Comparison of ENCODE assay signal across 9 mouse cellular contexts in genomic region chr2:26182646-26183045, GRCm38 (mm10). TPM values are rescaled to one million over a fixed set of nuclear protein-coding genes. Genes with fewer than 3 reads are reported as not detected.
A peak's percentile ranks its signal among the peaks of the same experiment; 100 is the strongest.
DNase-seq lines count a peak whose midpoint lies in the region; ATAC-seq lines count a peak whose summit lies in the region.
"Had no signal": no experiment of that assay in that cellular context is flagged by ENCODE, and none has a peak within 500 bp of the region (broad histone marks: within the 10 kb centered on the region; RNA-seq: fewer than 3 reads in every experiment).

No protein-coding gene starts in this region.

- 19% methylated on average over 6 of the region's 6 CpGs for WGBS in forebrain, embryonic 12.5 days
- 22% methylated on average over 6 of the region's 6 CpGs for WGBS in forebrain, embryonic 15.5 days
- 15% methylated on average over 6 of the region's 6 CpGs for WGBS in midbrain, embryonic 10.5 days
- 15% methylated on average over 6 of the region's 6 CpGs for WGBS in midbrain, embryonic 15.5 days

- peak; percentile 60; the same call in 1 of the 2 replicates for ATAC-seq in forebrain, embryonic 12.5 days (ENCODE audit: low FRiP score)
- no peak for ATAC-seq in forebrain, embryonic 15.5 days (replicated peaks)
- no peak for ATAC-seq in midbrain, embryonic 15.5 days (replicated peaks)
- ATAC-seq in hematopoietic stem cell, adult 5-6 weeks (replicated peaks in 1 of 2; ENCODE audit: insufficient read depth in 1 of 2, low FRiP score in 2 of 2, low TSS enrichment in 1 of 2, low read depth in 1 of 2, poor library complexity in 2 of 2, severe bottlenecking in 2 of 2), result peak; percentile 49 to 77; a peak in 3 of 4 replicates
- ATAC-seq in megakaryocyte progenitor cell, adult 5-6 weeks (replicated peaks; ENCODE audit: poor library complexity), result peak; percentile 72
- ATAC-seq: Patski had no signal

- H3K4me1 ChIP-seq in forebrain, embryonic 12.5 days, result no peaks in the 10 kb centered on the region
- no peaks in the 10 kb centered on the region for H3K4me1 ChIP-seq in forebrain, embryonic 15.5 days
- peaks cover 16% of the 10 kb centered on the region for H3K4me1 ChIP-seq in midbrain, embryonic 10.5 days
- no peaks in the 10 kb centered on the region for H3K4me1 ChIP-seq in midbrain, embryonic 15.5 days

- no peak overlapping the region for H3K4me2 ChIP-seq in forebrain, embryonic 12.5 days
- no peak overlapping the region for H3K4me2 ChIP-seq in forebrain, embryonic 15.5 days (replicated peaks)
- H3K4me2 ChIP-seq in midbrain, embryonic 15.5 days, result no peak overlapping the region

- peak; percentile 51 for DNase-seq in midbrain, embryonic 10.5 days (ENCODE audit: low spot score)
- DNase-seq in cerebellum, adult 11-12 months, result peak; percentile 41
- peak; percentile 91 for DNase-seq in thymus, postnatal 4 days

- H3K9ac ChIP-seq in forebrain, embryonic 12.5 days, result no peak overlapping the region
- no peak overlapping the region for H3K9ac ChIP-seq in forebrain, embryonic 15.5 days (replicated peaks)
- H3K9ac ChIP-seq in midbrain, embryonic 15.5 days, result no peak overlapping the region

- H3K4me3 ChIP-seq in forebrain, embryonic 12.5 days (replicated peaks), result no peak overlapping the region
- no peak overlapping the region for H3K4me3 ChIP-seq in forebrain, embryonic 15.5 days
- H3K4me3 ChIP-seq in midbrain, embryonic 10.5 days, result no peak overlapping the region
- no peak overlapping the region for H3K4me3 ChIP-seq in midbrain, embryonic 15.5 days

- H3K27me3 ChIP-seq in forebrain, embryonic 12.5 days, result peaks cover 24% of the 10 kb centered on the region; the same call in 1 of the 2 replicates
- no peaks in the 10 kb centered on the region for H3K27me3 ChIP-seq in forebrain, embryonic 15.5 days
- H3K27me3 ChIP-seq in midbrain, embryonic 10.5 days (ENCODE audit: low read depth, poor library complexity, severe bottlenecking), result peaks cover 12% of the 10 kb centered on the region; the same call in 1 of the 2 replicates
- no peaks in the 10 kb centered on the region; the same call in 1 of the 2 replicates for H3K27me3 ChIP-seq in midbrain, embryonic 15.5 days (replicated peaks)

- H3K36me3 ChIP-seq in forebrain, embryonic 12.5 days (replicated peaks), result no peaks in the 10 kb centered on the region
- H3K36me3 ChIP-seq in forebrain, embryonic 15.5 days, result no peaks in the 10 kb centered on the region
- H3K36me3 ChIP-seq in midbrain, embryonic 10.5 days, result no peaks in the 10 kb centered on the region
- H3K36me3 ChIP-seq in midbrain, embryonic 15.5 days (replicated peaks), result no peaks in the 10 kb centered on the region

- no peaks in the 10 kb centered on the region for H3K9me3 ChIP-seq in forebrain, embryonic 12.5 days
- no peaks in the 10 kb centered on the region for H3K9me3 ChIP-seq in forebrain, embryonic 15.5 days
- H3K9me3 ChIP-seq in midbrain, embryonic 10.5 days (replicated peaks), result no peaks in the 10 kb centered on the region
- H3K9me3 ChIP-seq in midbrain, embryonic 15.5 days, result no peaks in the 10 kb centered on the region

- H3K27ac ChIP-seq in forebrain, embryonic 12.5 days, result no peak overlapping the region
- H3K27ac ChIP-seq in forebrain, embryonic 15.5 days (replicated peaks), result no peak overlapping the region
- no peak overlapping the region for H3K27ac ChIP-seq in midbrain, embryonic 10.5 days (replicated peaks)
- no peak overlapping the region for H3K27ac ChIP-seq in midbrain, embryonic 15.5 days

RNA-seq across cellular contexts. Expression of gene Lhx3, which starts 25.4 kb away (rescaled TPM):
- polyA plus RNA-seq in forebrain, embryonic 12.5 days (2016; fragmentation: Nextera tagmentation; extraction: Ambion mirVana), result 0.15 TPM in 1 of 2 replicates, not detected in the other
- polyA plus RNA-seq in forebrain, embryonic 15.5 days (2015; fragmentation: Nextera tagmentation; extraction: Ambion mirVana), result 0.10 TPM in 1 of 2 replicates, not detected in the other
- polyA plus RNA-seq in midbrain, embryonic 10.5 days (2016; fragmentation: Nextera tagmentation; extraction: Ambion mirVana), result 0.35 and 0.49 TPM in 2 replicates
- 0.13 TPM in 1 of 2 replicates, not detected in the other for polyA plus RNA-seq in midbrain, embryonic 15.5 days (2015; fragmentation: Nextera tagmentation; extraction: Ambion mirVana)
- total RNA-seq in hematopoietic stem cell, adult 5-6 weeks (2017), result not detected in 2 replicates
- not detected in 2 replicates for total RNA-seq in megakaryocyte progenitor cell, adult 5-6 weeks (2015)
- total RNA-seq in megakaryocyte progenitor cell, adult 5-6 weeks (2017), result not detected in 2 replicates
- polyA plus RNA-seq: Patski had no signal

RNA-seq across cellular contexts. Expression of gene Qsox2, which starts 54.7 kb away (rescaled TPM):
- polyA plus RNA-seq in forebrain, embryonic 12.5 days (2016; fragmentation: Nextera tagmentation; extraction: Ambion mirVana), result 20.0 and 21.4 TPM in 2 replicates
- 15.6 and 15.7 TPM in 2 replicates for polyA plus RNA-seq in forebrain, embryonic 15.5 days (2015; fragmentation: Nextera tagmentation; extraction: Ambion mirVana)
- 21.0 and 21.3 TPM in 2 replicates for polyA plus RNA-seq in midbrain, embryonic 10.5 days (2016; fragmentation: Nextera tagmentation; extraction: Ambion mirVana)
- polyA plus RNA-seq in midbrain, embryonic 15.5 days (2015; fragmentation: Nextera tagmentation; extraction: Ambion mirVana), result 16.8 and 18.1 TPM in 2 replicates
- 6.9 and 7.3 TPM in 2 replicates for total RNA-seq in hematopoietic stem cell, adult 5-6 weeks (2017)
- 6.9 and 10.3 TPM in 2 replicates for total RNA-seq in megakaryocyte progenitor cell, adult 5-6 weeks (2015)
- total RNA-seq in megakaryocyte progenitor cell, adult 5-6 weeks (2017), result 5.3 and 5.9 TPM in 2 replicates

RNA-seq across cellular contexts. Expression of gene Nacc2, which starts 59.6 kb away (rescaled TPM):
- 8.4 and 11.0 TPM in 2 replicates for polyA plus RNA-seq in forebrain, embryonic 12.5 days (2016; fragmentation: Nextera tagmentation; extraction: Ambion mirVana)
- 12.4 and 13.5 TPM in 2 replicates for polyA plus RNA-seq in forebrain, embryonic 15.5 days (2015; fragmentation: Nextera tagmentation; extraction: Ambion mirVana)
- 4.3 and 5.6 TPM in 2 replicates for polyA plus RNA-seq in midbrain, embryonic 10.5 days (2016; fragmentation: Nextera tagmentation; extraction: Ambion mirVana)
- polyA plus RNA-seq in midbrain, embryonic 15.5 days (2015; fragmentation: Nextera tagmentation; extraction: Ambion mirVana), result 14.3 and 16.9 TPM in 2 replicates
- 3.4 and 3.8 TPM in 2 replicates for total RNA-seq in hematopoietic stem cell, adult 5-6 weeks (2017)
- total RNA-seq in megakaryocyte progenitor cell, adult 5-6 weeks (2015), result 1.1 and 1.2 TPM in 2 replicates
- total RNA-seq in megakaryocyte progenitor cell, adult 5-6 weeks (2017), result 0.67 and 1.2 TPM in 2 replicates

Comparison
In these comparisons a context has a peak if more than half of its experiments do, and no peak if none do; other contexts are left out.
1. ATAC-seq: peak in forebrain, embryonic 12.5 days (single experiment), hematopoietic stem cell, adult 5-6 weeks (2 of 2) and megakaryocyte progenitor cell, adult 5-6 weeks (single experiment); none in forebrain, embryonic 15.5 days (single experiment) and midbrain, embryonic 15.5 days (single experiment).
2. DNase-seq: peak in every context shown above with its lines; median percentile 91 in thymus, postnatal 4 days; 51 in midbrain, embryonic 10.5 days; 41 in cerebellum, adult 11-12 months.